Mouse (Mus musculus): ENCODE data around the gene Ern1. TPM values are rescaled to one million over a fixed set of nuclear protein-coding genes. Genes with fewer than 3 reads are reported as not detected.

Ern1 gene
- polyA plus RNA-seq, 1 experiment = 6.6 TPM

- TF ChIP-seq POLR2A (IDR thresholded peaks at IDR 0.05; ENCODE audit: control insufficient read depth, low read depth, low read length) (no peak), CTCF (IDR thresholded peaks at IDR 0.05; ENCODE audit: control insufficient read depth, insufficient read depth, insufficient replicate concordance, low read depth, low read length) (no peak)
- Histone ChIP-seq H3K27me3 (ENCODE audit: control insufficient read depth, insufficient read depth, low read length) (no peaks in the 10 kb centered on the region), H3K4me3 (ENCODE audit: control insufficient read depth, low read depth, low read length) (no peak overlapping the region), H3K4me1 (ENCODE audit: control insufficient read depth, insufficient read depth, low read length) (no peaks in the 10 kb centered on the region), H3K27ac (ENCODE audit: control insufficient read depth, insufficient read depth, low read depth, low read length) (no peak overlapping the region), H3K36me3 (ENCODE audit: control insufficient read depth, insufficient read depth, low read length) (no peaks in the 10 kb centered on the region)
Measured at GRCm38 (mm10) chr11:106465545-106465903, 22.1 kb downstream of the Ern1 start.

DNA sequence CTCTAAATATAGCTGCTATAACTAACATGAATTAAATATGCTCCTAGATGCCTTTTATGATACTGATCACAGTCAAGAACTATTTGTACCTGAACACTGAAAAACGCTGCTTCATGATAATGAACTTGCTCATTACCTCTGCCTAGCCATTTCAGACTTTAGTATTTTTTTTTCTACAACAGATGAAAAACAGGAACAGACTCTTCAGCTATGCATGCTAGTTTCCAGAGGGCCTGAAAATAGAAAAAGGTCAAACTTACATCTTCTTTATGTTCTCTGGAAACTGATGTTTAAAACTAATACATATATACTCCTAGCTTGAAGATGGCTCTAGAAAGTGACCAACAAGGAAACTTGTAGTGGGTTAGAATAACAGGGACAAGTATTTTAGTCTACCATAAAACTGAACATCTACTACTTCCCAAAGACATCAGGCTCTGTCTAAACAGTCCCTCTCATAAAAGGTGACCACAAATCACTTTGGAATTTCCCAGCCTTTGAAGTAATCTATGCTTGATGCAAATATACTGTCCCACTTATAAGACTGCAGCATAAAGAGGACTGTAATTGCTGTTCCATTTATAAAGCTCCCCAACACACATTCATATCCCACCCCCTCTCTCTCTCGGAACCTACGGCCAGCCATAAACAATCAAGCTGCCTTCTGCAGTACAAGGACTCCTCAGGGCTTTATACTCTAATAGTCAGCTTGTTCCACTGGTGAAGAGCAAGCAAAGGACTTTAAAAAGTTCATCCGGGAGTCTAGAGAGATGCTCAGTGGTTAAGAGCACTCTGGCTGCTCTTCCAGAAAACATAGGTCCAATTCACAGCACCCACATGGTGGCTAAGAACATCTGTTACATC, 22.7 kb downstream of the Ern1 start:
- H3K36me3 ChIP-seq (ENCODE audit: control insufficient read depth, insufficient read depth, low read length) = no peaks in the 10 kb centered on the region
- TF ChIP-seq POLR2A (IDR thresholded peaks at IDR 0.05; ENCODE audit: control insufficient read depth, low read depth, low read length) (no peak), CTCF (IDR thresholded peaks at IDR 0.05; ENCODE audit: control insufficient read depth, insufficient read depth, insufficient replicate concordance, low read depth, low read length) (no peak)
- no peak overlapping the region for H3K27ac ChIP-seq (ENCODE audit: control insufficient read depth, insufficient read depth, low read depth, low read length)
- H3K4me1 ChIP-seq (ENCODE audit: control insufficient read depth, insufficient read depth, low read length) = no peaks in the 10 kb centered on the region
- H3K4me3 ChIP-seq (ENCODE audit: control insufficient read depth, low read depth, low read length) = no peak overlapping the region
- no peaks in the 10 kb centered on the region for H3K27me3 ChIP-seq (ENCODE audit: control insufficient read depth, insufficient read depth, low read length)

DNA sequence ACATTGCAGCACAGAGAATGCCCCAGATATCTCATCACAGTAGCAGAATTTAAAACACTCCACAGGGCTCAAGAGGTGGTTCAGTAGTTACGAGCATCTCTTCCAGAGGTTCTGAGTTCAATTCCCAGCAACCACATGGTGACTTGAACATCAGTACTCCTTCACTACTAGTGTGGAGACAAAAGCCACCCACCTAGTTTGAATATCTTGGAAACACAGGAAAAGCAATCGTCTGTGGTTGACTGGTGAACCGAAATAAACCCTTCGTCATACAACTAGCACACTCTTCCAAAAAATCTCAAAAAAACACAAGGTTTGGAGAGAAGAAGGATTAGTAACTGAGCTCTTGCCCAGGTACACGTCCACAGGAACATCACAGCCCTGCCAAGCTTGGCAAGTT, 23.8 kb downstream of the Ern1 start:
- Histone ChIP-seq H3K36me3 (ENCODE audit: control insufficient read depth, insufficient read depth, low read length) (no peaks in the 10 kb centered on the region), H3K4me1 (ENCODE audit: control insufficient read depth, insufficient read depth, low read length) (no peaks in the 10 kb centered on the region)

GRCm38 (mm10) chr11:106462309-106462708, 25.3 kb downstream of the Ern1 start:
- H3K4me1 ChIP-seq (ENCODE audit: control insufficient read depth, insufficient read depth, low read length) = no peaks in the 10 kb centered on the region
- no peaks in the 10 kb centered on the region for H3K27me3 ChIP-seq (ENCODE audit: control insufficient read depth, insufficient read depth, low read length)
- no peak for TF ChIP-seq POLR2A (IDR thresholded peaks at IDR 0.05; ENCODE audit: control insufficient read depth, low read depth, low read length)
- no peak for TF ChIP-seq CTCF (IDR thresholded peaks at IDR 0.05; ENCODE audit: control insufficient read depth, insufficient read depth, insufficient replicate concordance, low read depth, low read length)
- no peak overlapping the region for H3K27ac ChIP-seq (ENCODE audit: control insufficient read depth, insufficient read depth, low read depth, low read length)
- H3K4me3 ChIP-seq (ENCODE audit: control insufficient read depth, low read depth, low read length) = no peak overlapping the region
- H3K36me3 ChIP-seq (ENCODE audit: control insufficient read depth, insufficient read depth, low read length) = no peaks in the 10 kb centered on the region

More for the DNA sequence above, 23.8 kb downstream of the Ern1 start:
- TF ChIP-seq CTCF (IDR thresholded peaks at IDR 0.05; ENCODE audit: control insufficient read depth, insufficient read depth, insufficient replicate concordance, low read depth, low read length) = no peak
- no peak for TF ChIP-seq POLR2A (IDR thresholded peaks at IDR 0.05; ENCODE audit: control insufficient read depth, low read depth, low read length)
- H3K27ac ChIP-seq (ENCODE audit: control insufficient read depth, insufficient read depth, low read depth, low read length) = no peak overlapping the region
- no peaks in the 10 kb centered on the region for H3K27me3 ChIP-seq (ENCODE audit: control insufficient read depth, insufficient read depth, low read length)
- H3K4me3 ChIP-seq (ENCODE audit: control insufficient read depth, low read depth, low read length) = no peak overlapping the region

DNA sequence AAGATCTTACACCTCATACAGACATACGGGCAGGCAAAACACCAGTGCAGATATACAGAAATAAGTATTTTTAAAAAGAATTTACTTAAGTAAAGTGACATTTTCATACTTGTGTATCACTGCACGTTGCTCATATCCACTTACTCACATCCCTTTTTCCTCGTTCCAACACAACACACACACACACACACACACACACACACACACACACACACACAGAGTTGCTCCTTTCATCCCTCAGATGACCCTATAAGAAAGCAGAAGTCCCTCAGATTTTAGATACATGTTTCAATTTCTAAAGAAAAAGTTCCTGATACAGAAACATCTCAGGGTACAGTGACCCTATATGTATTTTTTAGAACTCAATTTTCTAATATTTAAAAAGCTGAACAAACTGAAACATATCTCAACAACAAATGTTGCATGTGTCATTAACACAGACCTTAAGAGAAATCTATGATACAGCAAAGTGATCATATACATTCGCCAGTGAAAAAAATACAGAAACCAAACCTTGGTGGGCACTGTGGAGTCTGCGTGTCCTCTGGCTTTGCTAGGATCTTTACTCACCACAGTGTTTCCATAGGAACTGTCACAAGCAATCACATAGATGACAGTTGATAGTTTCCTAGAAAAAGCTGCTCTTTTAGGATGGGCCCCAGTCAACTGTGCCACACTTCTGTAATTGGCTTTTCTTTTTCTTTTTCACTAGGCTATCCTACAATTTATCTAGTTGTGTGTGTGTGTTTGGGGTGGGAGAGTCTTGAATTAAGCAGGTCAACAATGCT, 26.3 kb downstream of the Ern1 start:
- Histone ChIP-seq H3K27me3 (ENCODE audit: control insufficient read depth, insufficient read depth, low read length) (no peaks in the 10 kb centered on the region), H3K36me3 (ENCODE audit: control insufficient read depth, insufficient read depth, low read length) (no peaks in the 10 kb centered on the region), H3K4me3 (ENCODE audit: control insufficient read depth, low read depth, low read length) (no peak overlapping the region), H3K4me1 (ENCODE audit: control insufficient read depth, insufficient read depth, low read length) (no peaks in the 10 kb centered on the region), H3K27ac (ENCODE audit: control insufficient read depth, insufficient read depth, low read depth, low read length) (no peak overlapping the region)
- TF ChIP-seq CTCF (IDR thresholded peaks at IDR 0.05; ENCODE audit: control insufficient read depth, insufficient read depth, insufficient replicate concordance, low read depth, low read length) (no peak), POLR2A (IDR thresholded peaks at IDR 0.05; ENCODE audit: control insufficient read depth, low read depth, low read length) (no peak)

DNA sequence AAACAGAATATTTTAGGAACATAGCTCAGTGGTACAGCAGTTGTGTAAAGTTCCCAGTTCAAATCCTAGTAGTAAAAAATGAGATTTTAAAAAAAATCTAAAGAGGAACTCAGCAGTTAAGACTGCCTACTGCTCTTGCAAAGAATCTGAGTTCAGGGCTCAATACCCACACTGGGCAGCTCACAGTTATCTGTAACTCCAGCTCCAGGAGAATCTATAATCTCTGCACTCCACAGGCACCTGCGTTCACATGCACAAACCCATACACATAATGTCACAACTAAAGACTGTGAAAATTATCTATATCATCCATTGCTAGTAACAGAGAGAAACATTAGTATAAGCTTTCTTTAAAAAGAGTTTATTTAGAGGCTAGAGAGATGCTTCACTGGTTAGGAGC, 27.0 kb downstream of the Ern1 start:
- H3K36me3 ChIP-seq (ENCODE audit: control insufficient read depth, insufficient read depth, low read length) = no peaks in the 10 kb centered on the region
- no peaks in the 10 kb centered on the region for H3K27me3 ChIP-seq (ENCODE audit: control insufficient read depth, insufficient read depth, low read length)
- H3K4me3 ChIP-seq (ENCODE audit: control insufficient read depth, low read depth, low read length) = no peak overlapping the region
- H3K4me1 ChIP-seq (ENCODE audit: control insufficient read depth, insufficient read depth, low read length) = no peaks in the 10 kb centered on the region
- TF ChIP-seq POLR2A (IDR thresholded peaks at IDR 0.05; ENCODE audit: control insufficient read depth, low read depth, low read length) (no peak), CTCF (IDR thresholded peaks at IDR 0.05; ENCODE audit: control insufficient read depth, insufficient read depth, insufficient replicate concordance, low read depth, low read length) (no peak)
- H3K27ac ChIP-seq (ENCODE audit: control insufficient read depth, insufficient read depth, low read depth, low read length) = no peak overlapping the region

DNA sequence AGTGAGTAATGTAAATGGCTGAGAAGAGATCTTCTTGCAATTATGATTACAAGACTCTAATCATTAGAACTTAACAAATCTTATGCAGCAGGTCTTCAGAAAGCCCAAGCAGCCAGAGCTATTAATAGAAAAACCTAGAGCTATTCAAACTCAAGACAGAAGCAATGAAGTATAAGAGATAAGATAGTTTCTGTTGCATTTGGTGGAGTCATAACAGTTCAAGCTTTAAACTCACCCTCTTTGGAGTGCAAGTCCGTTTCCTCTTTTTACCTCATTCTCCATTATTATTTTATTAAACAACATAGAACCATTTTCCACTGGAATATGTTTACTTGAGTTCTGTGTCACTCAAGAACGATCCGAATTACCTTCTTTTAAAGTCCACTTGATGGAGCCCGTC, 29.1 kb downstream of the Ern1 start:
- Histone ChIP-seq H3K4me3 (ENCODE audit: control insufficient read depth, low read depth, low read length) (no peak overlapping the region), H3K27me3 (ENCODE audit: control insufficient read depth, insufficient read depth, low read length) (no peaks in the 10 kb centered on the region), H3K36me3 (ENCODE audit: control insufficient read depth, insufficient read depth, low read length) (no peaks in the 10 kb centered on the region), H3K27ac (ENCODE audit: control insufficient read depth, insufficient read depth, low read depth, low read length) (no peak overlapping the region), H3K4me1 (ENCODE audit: control insufficient read depth, insufficient read depth, low read length) (no peaks in the 10 kb centered on the region)
- TF ChIP-seq CTCF (IDR thresholded peaks at IDR 0.05; ENCODE audit: control insufficient read depth, insufficient read depth, insufficient replicate concordance, low read depth, low read length) (no peak), POLR2A (IDR thresholded peaks at IDR 0.05; ENCODE audit: control insufficient read depth, low read depth, low read length) (no peak)
